In genomic region chr3:149290228-149290627, GRCm38 (mm10) we compare ENCODE assay signal across 29 mouse cellular contexts.
DNase-seq lines count a peak whose midpoint lies in the region; ATAC-seq and TF ChIP-seq lines count a peak whose summit lies in the region.
"Had no signal": no experiment of that assay in that cellular context is flagged by ENCODE, and none has a peak within 500 bp of the region (broad histone marks: within the 10 kb centered on the region; RNA-seq: fewer than 3 reads in every experiment).

No protein-coding gene starts in this region.

- no peak for TF ChIP-seq CTCF in heart, adult 2 months (IDR thresholded peaks at IDR 0.05)

- WGBS in heart, embryonic 13.5 days, result 48% methylated on average over 8 of the region's 8 CpGs
- WGBS in heart, adult 2 months, result 73% methylated on average over 8 of the region's 8 CpGs
- 77% methylated on average over 8 of the region's 8 CpGs for WGBS in midbrain, embryonic 10.5 days
- WGBS in midbrain, embryonic 11.5 days, result 71% methylated on average over 8 of the region's 8 CpGs

- no peak overlapping the region for H3K9ac ChIP-seq in heart, embryonic 13.5 days
- H3K9ac ChIP-seq in heart, adult 2 months (ENCODE audit: low read depth, low read length), result no peak overlapping the region
- H3K9ac ChIP-seq in midbrain, embryonic 11.5 days (ENCODE audit: low read length), result no peak overlapping the region
- H3K9ac ChIP-seq: embryonic facial prominence, embryonic 15.5 days; forebrain, embryonic 12.5 days; forebrain, postnatal 0 days; hindbrain, embryonic 15.5 days; kidney, embryonic 15.5 days; liver, embryonic 12.5 days; liver, postnatal 0 days; midbrain, embryonic 15.5 days had no signal

- H3K36me3 ChIP-seq in heart, embryonic 13.5 days, result no peaks in the 10 kb centered on the region
- no peaks in the 10 kb centered on the region for H3K36me3 ChIP-seq in heart, adult 2 months (ENCODE audit: control insufficient read depth, insufficient read depth, low read length)
- H3K36me3 ChIP-seq in midbrain, embryonic 10.5 days, result no peaks in the 10 kb centered on the region
- H3K36me3 ChIP-seq in midbrain, embryonic 11.5 days (ENCODE audit: control insufficient read depth, insufficient read depth, low read length), result no peaks in the 10 kb centered on the region
- H3K36me3 ChIP-seq: embryonic facial prominence, embryonic 10.5 days; embryonic facial prominence, embryonic 15.5 days; forebrain, embryonic 12.5 days; G1E; hindbrain, embryonic 10.5 days; hindbrain, embryonic 15.5 days; kidney, embryonic 15.5 days; liver, embryonic 12.5 days; midbrain, embryonic 15.5 days had no signal

- no peak overlapping the region for H3K27ac ChIP-seq in heart, embryonic 13.5 days (replicated peaks)
- no peak overlapping the region for H3K27ac ChIP-seq in heart, adult 2 months
- H3K27ac ChIP-seq in midbrain, embryonic 10.5 days (replicated peaks), result peak overlapping the region; percentile 28; the same call in 1 of the 2 replicates
- no peak overlapping the region for H3K27ac ChIP-seq in midbrain, embryonic 11.5 days (ENCODE audit: low read depth, low read length)
- H3K27ac ChIP-seq: embryonic facial prominence, embryonic 10.5 days; embryonic facial prominence, embryonic 15.5 days; forebrain, embryonic 12.5 days; hindbrain, embryonic 10.5 days; hindbrain, embryonic 15.5 days; kidney, embryonic 15.5 days; left cerebral cortex, adult 2 months; liver, embryonic 12.5 days; midbrain, embryonic 15.5 days had no signal

- no peaks in the 10 kb centered on the region for H3K4me1 ChIP-seq in heart, embryonic 13.5 days
- H3K4me1 ChIP-seq in heart, adult 2 months (ENCODE audit: control insufficient read depth, insufficient read depth, low read length), result no peaks in the 10 kb centered on the region; the same call in 1 of the 2 replicates
- peaks cover 53% of the 10 kb centered on the region for H3K4me1 ChIP-seq in midbrain, embryonic 10.5 days
- H3K4me1 ChIP-seq in midbrain, embryonic 11.5 days (ENCODE audit: control insufficient read depth, insufficient read depth, low read length), result peaks cover 37% of the 10 kb centered on the region
- H3K4me1 ChIP-seq: kidney, embryonic 15.5 days; liver, embryonic 12.5 days had no signal

- intact Hi-C loops in heart, adult 2 months (cut with DNase I), result loop anchor here (5.0 kb wide), 1 partner anchor 57 kb away; no protein-coding TSS in a partner anchor

- TF ChIP-seq EP300 in heart, adult 2 months (IDR thresholded peaks at IDR 0.05; ENCODE audit: insufficient read depth, low read depth, low read length), result no peak

- 0 out of 2 replicates have a peak, but pooled peaks have one; percentile 27 for ATAC-seq in frontal cortex, adult (ENCODE audit: low TSS enrichment)
- ATAC-seq in heart, embryonic 13.5 days (ENCODE audit: extremely low read depth, insufficient number of reproducible peaks, low FRiP score, low TSS enrichment), result no peak
- no peak for ATAC-seq in midbrain, embryonic 11.5 days (ENCODE audit: low FRiP score)
- ATAC-seq: forebrain, postnatal 0 days; inflammation-experienced regulatory T-cells, adult 6 months; liver, embryonic 12.5 days; liver, postnatal 0 days; midbrain, embryonic 15.5 days had no signal

- H3K9me3 ChIP-seq in heart, embryonic 13.5 days, result no peaks in the 10 kb centered on the region
- no peaks in the 10 kb centered on the region for H3K9me3 ChIP-seq in midbrain, embryonic 10.5 days (replicated peaks)
- no peaks in the 10 kb centered on the region for H3K9me3 ChIP-seq in midbrain, embryonic 11.5 days (ENCODE audit: control insufficient read depth, low read length)
- H3K9me3 ChIP-seq: embryonic facial prominence, embryonic 10.5 days; embryonic facial prominence, embryonic 15.5 days; forebrain, embryonic 12.5 days; hindbrain, embryonic 10.5 days; hindbrain, embryonic 15.5 days; kidney, embryonic 15.5 days; liver, embryonic 12.5 days; midbrain, embryonic 15.5 days had no signal

- no peaks in the 10 kb centered on the region for H3K27me3 ChIP-seq in heart, embryonic 13.5 days (replicated peaks)
- H3K27me3 ChIP-seq in heart, adult 2 months (ENCODE audit: control insufficient read depth, insufficient read depth, low read length), result no peaks in the 10 kb centered on the region
- H3K27me3 ChIP-seq in midbrain, embryonic 10.5 days (ENCODE audit: low read depth, poor library complexity, severe bottlenecking), result peaks cover 25% of the 10 kb centered on the region
- no peaks in the 10 kb centered on the region for H3K27me3 ChIP-seq in midbrain, embryonic 11.5 days (ENCODE audit: control insufficient read depth, insufficient read depth, low read length)
- H3K27me3 ChIP-seq: embryonic facial prominence, embryonic 15.5 days; kidney, embryonic 15.5 days; liver, embryonic 12.5 days; midbrain, embryonic 15.5 days had no signal

- no peak for TF ChIP-seq POLR2A in heart, adult 2 months (IDR thresholded peaks at IDR 0.05; ENCODE audit: insufficient read depth, low read depth, low read length)

- H3K4me3 ChIP-seq in heart, embryonic 13.5 days, result no peak overlapping the region; the same call in 1 of the 2 replicates
- no peak overlapping the region for H3K4me3 ChIP-seq in heart, adult 2 months
- no peak overlapping the region for H3K4me3 ChIP-seq in midbrain, embryonic 10.5 days
- H3K4me3 ChIP-seq in midbrain, embryonic 11.5 days (ENCODE audit: low read depth, low read length), result no peak overlapping the region
- H3K4me3 ChIP-seq: embryonic facial prominence, embryonic 10.5 days; embryonic facial prominence, embryonic 15.5 days; forebrain, embryonic 12.5 days; hindbrain, embryonic 10.5 days; hindbrain, embryonic 15.5 days; kidney, embryonic 15.5 days; left cerebral cortex, adult 2 months; liver, embryonic 12.5 days; midbrain, embryonic 15.5 days had no signal

- peak overlapping the region; percentile 45 for H3K4me2 ChIP-seq in heart, embryonic 13.5 days
- H3K4me2 ChIP-seq in midbrain, embryonic 11.5 days, result no peak overlapping the region
- H3K4me2 ChIP-seq: embryonic facial prominence, embryonic 15.5 days; forebrain, embryonic 12.5 days; hindbrain, embryonic 15.5 days; kidney, embryonic 15.5 days; liver, embryonic 12.5 days; midbrain, embryonic 15.5 days had no signal

- no peak for DNase-seq in frontal cortex, postnatal 14 days (ENCODE audit: low spot score in 2 of 2)
- DNase-seq in heart, adult 2 months, result no peak
- no peak for DNase-seq in midbrain, embryonic 10.5 days (ENCODE audit: low spot score)
- DNase-seq in midbrain, embryonic 11.5 days (ENCODE audit: low spot score, missing footprints), result no peak
- no peak for DNase-seq in gastrocnemius, adult 18-20 months (ENCODE audit: low spot score)
- DNase-seq: adrenal gland, adult 8-10 months; cerebellum, adult 2 months; cerebellum, postnatal 14 days; forebrain, postnatal 0 days; gastrocnemius, postnatal 25 days; kidney, adult 18-20 months; kidney, postnatal 25 days; liver, postnatal 0 days; lung, postnatal 36 days; spleen, adult 18-20 months; thymus, postnatal 14 days had no signal

- H3K79me2 ChIP-seq in heart, adult 2 months (replicated peaks; ENCODE audit: control insufficient read depth, insufficient read depth, low read length), result no peaks in the 10 kb centered on the region
